Mouse (Mus musculus) heart, embryonic 14.5 days (tissue): ENCODE measurements around the gene Tubgcp4. TPM values are rescaled to one million over a fixed set of nuclear protein-coding genes. Genes with fewer than 3 reads are reported as not detected.

ENCODE experiments used
- ATAC-seq: fragments of 200-750 bp; cut with Nextera tagmentation; 2 replicates; pipeline ENCODE4 v1.8.0; 2017; ENCODE audit warnings: low read depth, moderate TSS enrichment; ENCODE audit not compliant: insufficient number of reproducible peaks, insufficient read depth, low FRiP score
- H3K27ac ChIP-seq, 2 experiments: fragments of 200-500 bp in 1 of 2; fragments of 300-500 bp in 1 of 2; sonication (generic) in 1 of 2; replicated peaks in 1 of 2; 2 replicates each; pipeline ENCODE4 v1.5.1; 2012 to 2014; ENCODE audit warnings: low read depth in 2 of 2, low read length in 2 of 2, control low read depth in 1 of 2, mild to moderate bottlenecking in 1 of 2, mixed read lengths in 1 of 2; ENCODE audit not compliant: control insufficient read depth in 1 of 2, insufficient read depth in 1 of 2
- H3K27me3 ChIP-seq: fragments of 300-500 bp; sonication (generic); 2 replicates; pipeline ENCODE4 v1.6.1; 2014; ENCODE audit warnings: mild to moderate bottlenecking, low read length, control low read depth; ENCODE audit not compliant: control insufficient read depth, insufficient read depth
- H3K36me3 ChIP-seq: fragments of 300-500 bp; sonication (generic); 2 replicates; pipeline ENCODE4 v1.6.1; 2014; ENCODE audit warnings: mild to moderate bottlenecking, control low read depth, low read length, mixed read lengths; ENCODE audit not compliant: control insufficient read depth, insufficient read depth
- H3K4me1 ChIP-seq, 2 experiments: fragments of 200-500 bp in 1 of 2; fragments of 300-500 bp in 1 of 2; sonication (generic) in 1 of 2; 2 replicates each; pipeline ENCODE4 v1.6.1; 2012 to 2014; ENCODE audit warnings: low read length in 2 of 2, control low read depth in 1 of 2, mixed read lengths in 1 of 2; ENCODE audit not compliant: control insufficient read depth in 2 of 2, insufficient read depth in 2 of 2
- H3K4me2 ChIP-seq: fragments of 300-500 bp; sonication (generic); 2 replicates; pipeline ENCODE4 v1.6.1; 2014; ENCODE audit warnings: mild to moderate bottlenecking, low read length
- H3K4me3 ChIP-seq, 2 experiments: fragments of 200-500 bp in 1 of 2; fragments of 300-500 bp in 1 of 2; sonication (generic) in 1 of 2; 2 replicates each; pipeline ENCODE4 v1.5.1; 2012 to 2014; ENCODE audit warnings: low read length in 2 of 2, mild to moderate bottlenecking in 2 of 2, control low read depth in 1 of 2, low read depth in 1 of 2, moderate library complexity in 1 of 2; ENCODE audit not compliant: control insufficient read depth in 1 of 2, insufficient read depth in 1 of 2
- H3K9ac ChIP-seq: fragments of 300-500 bp; sonication (generic); 2 replicates; pipeline ENCODE4 v1.6.1; 2014; ENCODE audit warnings: mild to moderate bottlenecking, low read length
- H3K9me3 ChIP-seq: fragments of 300-500 bp; sonication (generic); 2 replicates; pipeline ENCODE4 v1.6.1; 2016; ENCODE audit warnings: low read length, control low read depth; ENCODE audit not compliant: control insufficient read depth
- WGBS: fragments of 180-500 bp; shearing (Covaris S2); extraction: QIAGEN DNeasy Blood & Tissue Kit; methylation state at CpG from one replicate; pipeline ENCODE4 v1.1.7; 2014; 5-methylcytosine and 5-hydroxymethylcytosine counted together
- polyA plus RNA-seq: library from polyadenylated mRNA; unstranded; fragments of >200 nt; fragmentation: Nextera tagmentation; extraction: Ambion mirVana; gene quantifications from 2 replicates; pipeline ENCODE4 v1.2.1, GENCODE M21; 2014

Gene Tubgcp4
- polyA plus RNA-seq, 1 experiment from 2014 or later = 33.5 TPM

DNA sequence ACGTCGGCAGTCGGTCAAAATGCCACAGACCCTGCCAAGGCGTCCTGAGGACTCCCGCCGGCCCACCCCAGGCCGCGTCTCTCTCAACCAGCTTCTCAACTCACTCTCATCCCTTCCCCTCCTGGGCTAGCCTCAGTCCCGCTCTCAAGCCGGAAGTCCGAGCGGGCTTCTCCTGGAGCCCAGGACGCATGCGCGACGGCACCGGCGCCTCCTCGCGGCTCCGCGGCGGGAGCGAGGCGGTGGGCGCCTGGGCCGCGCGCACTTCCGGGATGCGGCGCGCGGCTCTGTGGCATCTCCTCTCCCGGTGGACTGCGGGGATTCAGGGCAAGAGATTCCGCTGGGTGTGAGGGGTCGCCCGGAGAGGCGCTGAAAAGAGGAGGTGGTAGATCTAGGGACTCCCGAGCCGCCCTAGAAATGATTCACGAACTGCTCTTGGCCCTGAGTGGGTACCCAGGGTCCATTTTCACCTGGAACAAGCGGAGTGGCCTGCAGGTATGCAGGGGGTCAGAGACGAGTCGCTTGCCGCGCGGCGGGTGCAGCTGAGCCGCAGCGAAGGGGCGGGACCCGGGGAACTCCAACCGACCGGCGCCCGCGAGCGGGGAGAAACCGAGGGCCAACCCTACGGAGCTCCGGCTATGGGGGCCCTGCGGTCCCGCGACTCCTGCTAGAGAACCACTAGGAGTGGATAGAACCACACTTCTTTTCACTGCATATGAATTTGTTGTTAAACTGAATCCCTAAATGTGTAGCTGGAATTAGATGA lies 707 bp downstream of the Tubgcp4 start, which contains the start of gene Zscan29:
Zscan29 (minus strand) TSS at position 146 of the 763 bp plus-strand sequence.
- Histone ChIP-seq H3K4me2 (peak within 1 kb of the TSS; percentile 97), H3K9me3 (no peaks in the 10 kb centered on the region), H3K4me1 (peaks cover 5 to 16% of the 10 kb centered on the region in 2 experiments), H3K36me3 (peaks cover 39% of the 10 kb centered on the region), H3K9ac (peak within 1 kb of the TSS; percentile 91), H3K27ac (peak within 1 kb of the TSS; percentile 69 to 90), H3K4me3 (peak within 1 kb of the TSS; percentile 59 to 82), H3K27me3 (no peaks in the 10 kb centered on the region)
- ATAC-seq = peak; percentile 92
- under 1% methylated on average over 61 of the region's 66 CpGs for WGBS

DNA sequence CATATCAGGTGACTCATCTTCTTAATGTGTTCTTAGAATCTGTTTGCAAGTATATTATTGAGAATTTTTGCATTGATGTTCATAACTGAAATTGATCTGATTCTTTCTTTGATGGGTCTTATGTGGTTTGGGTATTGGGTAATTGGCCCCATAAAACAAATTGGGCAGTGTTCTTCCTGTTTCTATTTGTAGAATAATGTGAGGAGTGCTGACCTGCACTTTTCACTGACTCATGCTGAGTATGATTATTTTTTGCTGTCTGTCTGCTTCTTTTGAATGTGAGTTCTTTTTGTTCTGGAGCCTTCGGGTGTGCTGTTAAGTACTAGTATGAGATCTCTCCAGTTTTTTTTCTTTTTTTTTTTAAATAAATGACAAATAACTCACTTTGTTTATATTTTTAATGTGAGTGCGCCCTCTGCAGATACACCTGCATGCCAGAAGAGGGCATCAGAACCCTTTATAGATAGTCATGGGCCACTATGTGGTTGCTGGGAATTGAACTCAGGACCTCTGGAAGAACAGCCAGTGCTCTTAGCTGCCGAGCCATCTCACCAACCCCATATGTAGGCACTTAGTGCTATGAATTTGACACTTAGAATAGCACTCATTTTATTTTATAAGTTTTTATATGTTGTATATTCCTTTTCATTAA lies 8.5 kb downstream of the Tubgcp4 start:
- Histone ChIP-seq H3K27me3 (no peaks in the 10 kb centered on the region), H3K9me3 (no peaks in the 10 kb centered on the region), H3K4me1 (no peaks in the 10 kb centered on the region), H3K4me3 (no peak overlapping the region), H3K4me2 (no peak overlapping the region), H3K9ac (no peak overlapping the region), H3K36me3 (peaks cover 84% of the 10 kb centered on the region), H3K27ac (no peak overlapping the region)
- WGBS = 93% methylated on average over 3 of the region's 3 CpGs
- no peak for ATAC-seq

DNA sequence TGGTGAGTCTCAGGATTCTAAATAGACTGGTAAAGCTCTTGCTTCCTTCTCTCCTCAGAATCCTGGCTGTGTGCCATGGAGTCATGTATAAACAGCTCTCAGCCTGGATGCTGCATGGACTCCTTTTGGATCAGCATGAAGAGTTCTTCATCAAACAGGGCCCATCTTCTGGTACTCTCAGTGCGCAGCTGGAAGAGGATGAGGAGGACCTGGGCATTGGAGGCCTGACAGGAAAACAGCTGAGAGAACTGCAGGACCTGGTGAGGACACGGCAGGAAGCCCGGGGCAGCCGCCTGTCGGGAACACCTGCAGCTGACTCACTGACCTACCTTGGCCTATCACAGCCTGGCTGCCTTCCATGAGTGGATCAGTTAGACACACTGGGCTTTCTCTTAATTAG lies 13.0 kb downstream of the Tubgcp4 start:
- WGBS = 83% methylated on average over 5 of the region's 5 CpGs
- H3K36me3 ChIP-seq = peaks cover 86% of the 10 kb centered on the region

DNA sequence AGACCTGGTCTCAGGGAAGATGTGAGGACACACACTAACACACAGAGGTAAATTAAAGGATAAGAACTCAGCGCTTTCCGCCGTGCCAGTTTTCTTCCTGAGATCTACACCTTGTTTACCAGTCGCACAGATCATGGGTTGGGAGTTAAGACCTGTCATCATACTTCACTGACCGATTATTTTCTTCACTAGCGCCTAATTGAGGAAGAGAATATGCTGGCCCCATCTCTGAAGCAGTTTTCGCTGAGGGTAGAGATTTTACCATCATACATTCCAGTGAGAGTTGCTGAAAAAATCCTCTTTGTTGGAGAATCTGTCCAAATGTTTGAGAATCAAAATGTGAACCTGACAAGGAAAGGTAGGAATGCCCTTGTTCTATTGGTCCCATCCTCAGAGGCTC lies 13.7 kb downstream of the Tubgcp4 start:
- 94% methylated on average over 7 of the region's 7 CpGs for WGBS
- H3K27ac ChIP-seq = no peak overlapping the region
- no peaks in the 10 kb centered on the region for H3K4me1 ChIP-seq
- no peaks in the 10 kb centered on the region for H3K9me3 ChIP-seq
- H3K36me3 ChIP-seq = peaks cover 86% of the 10 kb centered on the region
- H3K27me3 ChIP-seq = no peaks in the 10 kb centered on the region
- no peak overlapping the region for H3K4me2 ChIP-seq
- no peak overlapping the region for H3K4me3 ChIP-seq
- ATAC-seq = no peak
- H3K9ac ChIP-seq = no peak overlapping the region

More for the DNA sequence above, 13.0 kb downstream of the Tubgcp4 start:
- Histone ChIP-seq H3K27me3 (no peaks in the 10 kb centered on the region), H3K27ac (no peak overlapping the region), H3K9ac (no peak overlapping the region), H3K9me3 (no peaks in the 10 kb centered on the region), H3K4me2 (no peak overlapping the region), H3K4me3 (no peak overlapping the region), H3K4me1 (no peaks in the 10 kb centered on the region)
- no peak for ATAC-seq

DNA sequence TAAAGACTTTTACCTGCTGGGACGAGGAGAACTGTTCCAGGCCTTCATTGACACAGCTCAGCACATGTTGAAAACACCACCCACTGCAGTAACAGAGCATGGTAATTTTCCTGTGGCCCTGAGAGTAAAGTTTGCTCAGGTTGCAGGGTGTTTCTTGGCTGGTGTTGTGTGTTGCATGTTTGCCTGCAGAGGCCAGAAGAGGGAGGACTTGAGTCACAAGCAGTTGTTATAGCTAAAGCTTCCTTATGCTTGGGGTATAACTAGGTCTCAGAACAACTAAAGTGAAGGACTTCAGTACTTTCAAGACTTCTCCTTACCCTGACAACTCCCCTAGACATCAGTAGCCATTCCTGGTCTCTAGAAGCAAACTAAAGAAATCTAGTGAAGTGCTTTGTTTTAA lies 18.1 kb downstream of the Tubgcp4 start:
- Histone ChIP-seq H3K4me3 (no peak overlapping the region), H3K27ac (no peak overlapping the region), H3K9ac (no peak overlapping the region), H3K27me3 (no peaks in the 10 kb centered on the region), H3K9me3 (no peaks in the 10 kb centered on the region), H3K4me2 (no peak overlapping the region), H3K36me3 (peaks cover 97% of the 10 kb centered on the region), H3K4me1 (0 out of 4 replicates have a peak, but pooled peaks cover 0 to under 1% of the 10 kb centered on the region in 2 experiments)
- 73% methylated on average over 1 of the region's 1 CpGs for WGBS
- ATAC-seq = no peak

DNA sequence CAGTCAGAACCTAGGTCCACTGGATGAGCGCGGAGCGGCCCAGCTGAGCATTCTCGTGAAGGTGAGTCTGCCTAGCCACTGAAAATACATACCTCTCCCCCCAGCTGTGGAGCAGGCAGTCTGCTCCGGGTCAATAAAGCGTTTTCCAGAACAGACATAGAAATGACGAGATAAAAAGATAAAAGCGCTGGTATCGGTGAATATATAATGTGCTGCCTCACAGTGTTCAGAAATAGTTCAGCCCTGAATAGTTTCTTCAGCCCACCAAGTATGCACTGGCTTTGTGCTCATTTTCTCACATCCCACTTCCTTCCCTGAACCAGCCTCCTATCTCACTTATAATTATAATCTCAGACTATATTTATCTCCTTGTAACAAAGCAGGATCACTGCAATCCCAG lies 25.0 kb downstream of the Tubgcp4 start:
- H3K4me2 ChIP-seq = no peak overlapping the region
- H3K36me3 ChIP-seq = peaks cover 99% of the 10 kb centered on the region
- H3K9ac ChIP-seq = no peak overlapping the region
- no peaks in the 10 kb centered on the region for H3K27me3 ChIP-seq
- H3K9me3 ChIP-seq = no peaks in the 10 kb centered on the region
- ATAC-seq = no peak
- 0 out of 4 replicates have a peak, but pooled peaks cover 0 to 3% of the 10 kb centered on the region in 2 experiments for H3K4me1 ChIP-seq
- no peak overlapping the region for H3K4me3 ChIP-seq
- no peak overlapping the region for H3K27ac ChIP-seq
- WGBS = 85% methylated on average over 9 of the region's 9 CpGs

DNA sequence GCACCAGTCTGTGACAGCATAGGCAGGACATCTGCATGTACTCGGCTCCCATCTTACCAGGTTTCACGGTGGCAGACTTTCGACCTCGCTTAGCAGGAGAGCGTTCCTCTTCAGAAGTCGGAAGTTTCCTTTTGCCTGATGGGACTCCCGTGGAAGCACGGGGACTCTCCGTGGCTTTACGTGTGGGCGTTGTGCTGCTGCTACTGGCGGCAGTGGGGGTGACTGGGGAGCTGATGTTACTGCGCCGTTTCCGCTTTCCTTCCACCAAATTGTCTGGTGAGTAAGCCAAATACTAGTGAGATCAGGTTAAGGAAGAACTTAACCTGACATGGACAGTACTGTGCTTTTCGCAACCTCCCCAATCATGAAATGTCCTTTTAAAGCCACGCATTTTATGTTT lies 33.8 kb downstream of the Tubgcp4 start:
- Histone ChIP-seq H3K9ac (no peak overlapping the region), H3K27me3 (no peaks in the 10 kb centered on the region), H3K4me1 (no peaks in the 10 kb centered on the region), H3K9me3 (no peaks in the 10 kb centered on the region), H3K36me3 (peaks cover 100% of the 10 kb centered on the region), H3K4me2 (no peak overlapping the region), H3K4me3 (no peak overlapping the region), H3K27ac (no peak overlapping the region)
- no peak for ATAC-seq
- WGBS = 92% methylated on average over 17 of the region's 17 CpGs
